Mouse (Mus musculus): ENCODE results near the gene Fat3. TPM values are rescaled to one million over a fixed set of nuclear protein-coding genes. Genes with fewer than 3 reads are reported as not detected.

Gene Fat3
- polyA plus RNA-seq, 1 experiment from 2014 or later = 0.09 TPM

GRCm38 (mm10) chr9:15866280-15867072 lies 634.6 kb downstream of the Fat3 start:
- TF ChIP-seq CTCF (IDR thresholded peaks at IDR 0.05) = no peak
- H3K27me3 ChIP-seq = no peaks in the 10 kb centered on the region
- no peak for ATAC-seq
- ChIA-PET CTCF (interaction anchor here (1.0 kb wide), 1 partner anchor 184 kb away, joined by 3 read pairs; no protein-coding TSS in a partner anchor), POLR2A (no interaction called here)
- no peak for DNase-seq (ENCODE audit: low read depth, low spot score)
- in situ Hi-C loops (cut with MboI; ENCODE audit: low pct_unique_long_range_greater_than_20kb) = no loop called here

GRCm38 (mm10) chr9:15861402-15861801 lies 639.7 kb downstream of the Fat3 start:
- POLR2A ChIA-PET = no interaction called here
- no peak for TF ChIP-seq CTCF (IDR thresholded peaks at IDR 0.05)
- in situ Hi-C loops (cut with MboI; ENCODE audit: low pct_unique_long_range_greater_than_20kb) = no loop called here
- DNase-seq (ENCODE audit: low read depth, low spot score) = no peak
- CTCF ChIA-PET = no interaction called here
- H3K27me3 ChIP-seq = peaks cover 6% of the 10 kb centered on the region
- no peak for ATAC-seq
